Mouse (Mus musculus) WW6 (cell line): ENCODE measurements around the gene Zfp865.
"Not testable (repeated sequence)": the region's sequence is repeated elsewhere in the genome, so short reads cannot be mapped to it uniquely, and the experiment has no call there.

ENCODE experiments used
- DNase-seq: peaks from one replicate; pipeline ENCODE4 v3.0.0-alpha.2; 2013; ENCODE audit warnings: low read depth, low spot score

Zfp865 gene

DNA sequence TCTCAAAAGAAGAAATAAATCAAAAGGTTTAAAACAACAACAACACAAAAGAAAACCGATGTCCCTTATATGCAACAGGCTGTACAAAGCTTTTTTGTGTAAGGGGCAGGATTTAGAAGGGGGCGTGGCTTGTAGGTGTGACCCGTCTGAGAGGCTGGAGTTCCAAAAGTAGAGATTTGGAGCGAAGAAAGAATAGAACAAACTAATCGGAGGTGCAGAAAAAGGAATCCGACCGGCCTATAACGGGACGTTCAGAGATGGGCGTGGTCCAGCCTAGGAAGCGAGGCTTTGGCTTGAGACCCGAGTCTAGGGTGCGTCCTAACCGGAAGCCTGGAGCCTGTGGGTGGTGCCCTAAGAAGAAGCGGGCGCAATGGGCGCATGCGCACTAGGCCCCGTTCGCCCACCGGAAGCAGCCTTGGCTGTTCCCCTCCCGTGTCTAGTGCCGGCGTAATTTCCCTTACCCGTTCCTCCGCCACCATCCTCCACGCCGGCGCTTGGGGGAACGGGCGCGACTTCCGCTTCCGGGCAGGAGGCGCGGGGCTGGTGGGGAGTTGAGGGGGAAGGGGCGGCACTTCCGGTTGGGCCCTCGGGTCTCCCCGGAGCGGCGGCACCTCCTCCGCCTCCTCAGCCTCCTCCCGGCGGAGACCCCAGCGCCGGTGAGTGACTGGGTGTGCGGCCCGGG, at the start of gene Zfp865, which contains the start of gene Ccdc106:
Zfp865 (plus strand) TSS at position 377 of the 682 bp plus-strand sequence.
Ccdc106 (plus strand) TSS at position 554 of the 682 bp plus-strand sequence.
- DNase-seq: peak; percentile 97

DNA sequence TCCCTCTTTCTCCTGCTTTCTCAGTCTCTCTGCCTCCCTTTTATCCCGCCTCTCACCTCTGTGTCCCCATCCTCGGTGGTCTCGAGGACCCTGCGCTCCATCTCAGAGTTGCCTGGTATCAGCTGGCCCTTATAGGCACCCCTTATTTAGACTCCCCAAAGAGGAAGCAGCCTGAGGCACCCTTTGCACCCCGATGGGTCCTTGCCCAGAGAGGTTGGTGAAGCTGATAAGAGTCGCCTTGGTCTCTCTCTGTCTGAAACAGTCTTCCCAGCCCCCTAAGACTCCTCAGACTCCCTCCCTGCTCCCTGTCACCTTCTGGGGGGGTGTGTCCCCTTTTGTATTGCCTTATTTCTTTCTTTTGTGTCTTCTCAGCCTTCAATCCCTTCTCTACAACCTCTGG, 49.1 kb upstream of the Zfp865 start, which contains the start of gene Sbk3:
Sbk3 (minus strand) TSS at position 101 of the 400 bp plus-strand sequence.
- DNase-seq: no peak

DNA sequence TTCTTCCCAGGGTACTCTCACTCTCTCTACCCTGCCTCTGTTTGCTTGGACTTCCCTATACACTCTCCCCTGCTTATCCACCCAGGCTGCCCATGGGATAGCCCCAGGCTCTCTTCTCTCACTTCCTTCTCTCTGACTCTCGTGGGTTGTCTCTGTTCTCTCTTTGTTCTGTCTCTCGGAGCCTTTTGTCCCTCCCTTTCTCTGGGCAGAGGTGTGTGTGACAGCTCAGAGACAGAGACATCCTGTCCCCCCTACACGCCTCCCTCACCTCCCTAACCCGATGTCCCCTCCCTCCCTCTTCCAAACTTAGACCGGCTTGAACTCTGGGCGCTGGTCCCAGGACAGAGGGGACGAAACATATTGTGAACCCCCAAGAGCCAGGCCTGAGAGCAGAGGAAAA, 48.5 kb upstream of the Zfp865 start:
- DNase-seq: no peak

DNA sequence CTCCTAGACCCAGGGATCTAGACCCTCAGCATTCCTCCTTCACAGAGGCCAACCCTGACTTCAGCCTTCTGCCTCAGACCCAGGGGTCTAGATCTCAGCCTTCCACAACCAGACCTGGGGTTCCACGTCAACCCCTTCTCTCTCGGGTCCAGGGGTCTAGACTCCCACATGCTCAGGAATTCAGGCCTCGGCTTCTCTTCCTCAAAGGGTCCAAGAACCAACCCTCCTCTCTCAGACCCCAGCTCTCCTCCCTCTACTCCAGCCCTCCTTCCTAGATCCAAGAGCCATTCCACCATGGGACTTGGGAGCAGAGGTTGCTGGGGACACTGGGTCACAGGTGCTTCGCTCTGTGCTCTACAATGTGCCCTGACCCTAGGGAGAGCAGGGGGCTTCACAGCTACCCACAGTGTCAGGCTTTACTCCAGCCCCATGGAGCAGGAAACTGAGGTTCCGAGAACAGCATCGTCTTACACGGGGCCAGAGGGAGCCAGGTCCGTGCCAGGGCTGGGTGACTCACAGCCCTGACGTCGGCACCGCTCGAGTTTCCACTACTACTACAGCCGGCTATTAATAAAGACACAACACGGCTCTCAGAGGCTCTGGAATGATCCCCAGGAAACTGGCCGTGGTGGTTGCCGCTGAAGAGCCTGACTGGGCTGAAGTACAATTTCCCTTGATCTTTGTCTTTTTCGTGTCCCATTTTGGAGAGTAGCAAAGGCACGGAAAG, 47.7 kb upstream of the Zfp865 start:
- DNase-seq: no peak

DNA sequence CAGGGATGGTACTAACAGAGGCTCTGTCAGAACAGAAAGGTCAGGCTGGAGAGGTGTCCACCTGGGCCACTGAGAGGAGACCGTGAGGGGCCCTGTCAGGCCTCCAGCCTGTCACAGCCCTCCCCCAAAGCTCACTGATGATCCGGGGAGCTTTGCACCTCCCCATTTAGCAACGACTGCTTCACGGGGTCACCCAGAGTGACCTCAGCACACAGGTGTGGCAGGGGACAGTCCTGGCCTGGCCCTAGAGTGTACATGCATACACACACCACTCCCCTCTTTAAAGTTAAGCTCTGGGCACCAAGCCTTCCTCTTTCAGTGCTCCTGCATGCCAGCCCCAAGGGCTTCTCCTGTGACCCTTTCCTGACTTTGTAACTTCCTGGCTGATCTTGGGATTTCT, 44.7 kb upstream of the Zfp865 start:
- DNase-seq: no peak

DNA sequence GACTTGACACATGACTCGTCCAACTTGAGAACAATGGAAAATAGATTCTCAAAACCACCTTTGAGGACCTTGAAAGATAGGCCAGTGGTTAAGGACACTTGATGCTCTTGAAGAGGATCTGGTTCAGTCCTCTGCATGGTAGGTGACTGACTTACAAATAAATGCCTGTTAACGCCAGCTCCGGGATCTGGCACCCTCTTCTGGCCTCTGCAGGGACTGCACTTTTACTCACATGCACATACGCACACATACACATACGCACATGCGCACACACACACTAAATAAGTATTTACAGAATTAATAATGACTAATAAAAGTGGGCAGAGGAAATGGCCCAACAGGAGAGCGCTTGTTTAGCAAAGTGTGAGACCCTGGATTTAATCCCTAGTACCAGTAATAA, 43.3 kb upstream of the Zfp865 start:
- no peak for DNase-seq

DNA sequence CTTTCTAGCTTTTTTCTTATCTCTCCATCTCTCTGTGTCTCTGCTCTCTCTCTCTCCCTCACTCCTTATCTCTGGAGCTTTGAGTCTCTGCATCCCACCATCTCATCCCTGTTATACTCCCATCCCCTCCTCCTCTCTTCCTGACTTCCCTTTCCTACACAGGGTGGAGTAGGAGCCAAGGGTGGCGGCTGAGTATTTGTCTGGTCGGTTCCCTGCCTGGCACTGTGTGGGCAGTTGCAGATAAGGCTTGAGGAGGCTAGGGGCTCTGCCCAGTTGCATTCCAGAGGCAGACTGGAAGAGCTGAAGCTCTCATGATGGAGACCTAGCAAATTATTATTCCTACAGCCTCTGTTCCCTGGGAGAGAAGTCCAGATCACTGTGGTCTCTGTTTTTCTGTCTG, 31.9 kb upstream of the Zfp865 start:
- no peak for DNase-seq

DNA sequence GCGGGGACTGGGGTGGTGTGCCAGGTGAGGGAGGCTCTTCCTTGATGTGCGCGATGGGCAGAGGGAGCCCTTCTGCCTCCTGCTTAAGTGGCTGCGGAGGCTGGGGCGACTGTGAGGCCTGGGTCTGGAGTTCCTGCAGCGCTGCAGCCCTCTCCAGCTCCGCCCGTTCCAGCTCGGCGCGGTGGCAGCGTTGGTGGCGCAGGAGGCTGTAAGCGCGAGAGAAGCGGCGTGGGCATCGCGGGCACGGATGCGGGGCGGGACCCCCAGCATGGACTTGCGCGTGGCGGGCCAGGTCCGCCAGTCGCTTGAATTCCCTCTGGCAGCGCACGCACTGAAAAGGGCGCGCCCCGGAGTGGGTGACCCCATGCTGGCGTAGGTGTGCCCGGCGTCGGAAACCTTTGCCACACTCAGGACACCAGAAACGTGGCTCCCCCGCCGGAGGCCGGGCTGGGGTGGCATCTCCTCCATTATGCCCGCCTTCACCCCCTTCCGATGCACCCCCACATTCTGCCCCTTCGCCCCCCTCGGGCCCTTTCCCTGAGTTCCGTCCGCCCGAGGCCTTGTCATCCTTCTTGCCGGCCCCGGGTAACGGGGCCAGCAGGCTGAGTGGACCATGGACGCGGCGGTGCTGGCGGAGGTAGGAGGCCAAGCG, 26.7 kb upstream of the Zfp865 start:
- DNase-seq: no peak

DNA sequence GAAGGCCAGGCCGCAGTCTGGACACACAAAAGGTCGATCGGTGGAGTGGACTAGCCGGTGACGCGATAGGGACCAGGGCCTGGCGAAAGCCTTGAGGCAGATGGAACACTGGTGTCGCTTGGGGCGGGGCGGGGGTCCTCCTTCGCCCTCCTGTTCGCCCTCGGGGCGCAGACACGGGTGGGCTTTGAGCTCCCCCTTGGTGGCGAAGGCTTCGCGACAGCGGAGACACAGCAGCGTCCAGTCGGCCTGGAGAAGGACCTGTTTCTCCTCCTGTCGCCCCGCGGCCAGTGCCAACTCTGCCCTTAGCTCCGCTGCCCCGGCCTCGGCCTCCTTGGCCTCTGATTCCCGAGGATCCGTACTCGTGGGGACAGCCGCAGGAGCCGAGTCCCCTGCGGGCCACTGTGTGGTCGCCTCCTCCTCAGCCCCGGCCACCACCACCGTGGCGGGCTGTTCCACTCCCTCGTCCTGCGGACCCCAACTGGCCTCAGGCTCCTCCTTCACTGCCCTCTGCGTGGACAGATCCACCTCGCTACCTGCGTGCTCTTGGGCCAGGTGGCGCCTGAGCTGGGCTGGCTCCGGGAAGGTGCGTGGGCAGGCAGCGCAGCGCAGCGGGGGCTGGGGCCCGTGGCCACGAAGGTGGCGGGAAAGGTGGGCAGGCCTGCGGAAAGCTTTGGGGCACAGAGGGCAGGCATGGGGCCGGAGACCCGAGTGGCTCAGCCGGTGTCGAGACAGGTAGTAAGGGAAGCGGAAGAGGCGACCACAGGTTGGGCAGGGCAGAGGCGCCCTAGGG, 26.0 kb upstream of the Zfp865 start:
- DNase-seq: no peak

DNA sequence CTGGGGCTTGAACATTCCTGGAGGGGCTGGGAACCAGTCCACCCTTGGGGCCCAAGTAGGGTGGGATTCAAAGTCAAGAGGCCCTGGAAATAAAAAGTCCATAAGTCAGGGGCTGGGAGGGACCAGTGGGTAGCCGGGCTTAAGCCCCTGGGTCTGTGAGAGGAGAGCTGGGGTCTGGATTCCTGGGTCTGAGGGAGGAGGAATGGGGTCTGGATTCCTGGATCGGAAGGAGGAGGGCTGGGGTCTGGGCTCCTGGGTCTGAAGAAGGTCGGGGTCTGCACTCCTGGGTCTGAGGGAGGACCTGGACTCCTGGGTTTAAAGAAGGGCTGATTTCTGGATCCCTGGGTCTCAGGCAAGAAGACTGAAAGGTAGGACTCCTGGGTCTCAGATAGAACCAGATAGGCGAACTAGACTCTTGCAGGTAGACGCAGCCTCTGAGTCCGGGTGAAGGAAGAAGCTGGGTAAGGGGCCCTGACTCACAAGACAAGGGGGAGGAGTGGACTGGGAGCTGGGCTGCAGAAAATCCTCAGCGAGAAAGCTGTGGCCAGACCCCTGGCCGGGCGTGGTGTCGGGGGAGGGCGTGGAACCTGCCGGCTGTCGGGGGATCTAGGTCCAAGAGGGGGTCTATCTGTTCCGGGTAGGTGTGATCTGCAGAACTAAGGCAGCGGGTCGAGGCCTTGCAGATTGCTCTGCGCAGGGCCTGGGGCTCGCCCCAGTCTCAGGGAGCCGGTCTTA, 24.7 kb upstream of the Zfp865 start:
- no peak for DNase-seq

DNA sequence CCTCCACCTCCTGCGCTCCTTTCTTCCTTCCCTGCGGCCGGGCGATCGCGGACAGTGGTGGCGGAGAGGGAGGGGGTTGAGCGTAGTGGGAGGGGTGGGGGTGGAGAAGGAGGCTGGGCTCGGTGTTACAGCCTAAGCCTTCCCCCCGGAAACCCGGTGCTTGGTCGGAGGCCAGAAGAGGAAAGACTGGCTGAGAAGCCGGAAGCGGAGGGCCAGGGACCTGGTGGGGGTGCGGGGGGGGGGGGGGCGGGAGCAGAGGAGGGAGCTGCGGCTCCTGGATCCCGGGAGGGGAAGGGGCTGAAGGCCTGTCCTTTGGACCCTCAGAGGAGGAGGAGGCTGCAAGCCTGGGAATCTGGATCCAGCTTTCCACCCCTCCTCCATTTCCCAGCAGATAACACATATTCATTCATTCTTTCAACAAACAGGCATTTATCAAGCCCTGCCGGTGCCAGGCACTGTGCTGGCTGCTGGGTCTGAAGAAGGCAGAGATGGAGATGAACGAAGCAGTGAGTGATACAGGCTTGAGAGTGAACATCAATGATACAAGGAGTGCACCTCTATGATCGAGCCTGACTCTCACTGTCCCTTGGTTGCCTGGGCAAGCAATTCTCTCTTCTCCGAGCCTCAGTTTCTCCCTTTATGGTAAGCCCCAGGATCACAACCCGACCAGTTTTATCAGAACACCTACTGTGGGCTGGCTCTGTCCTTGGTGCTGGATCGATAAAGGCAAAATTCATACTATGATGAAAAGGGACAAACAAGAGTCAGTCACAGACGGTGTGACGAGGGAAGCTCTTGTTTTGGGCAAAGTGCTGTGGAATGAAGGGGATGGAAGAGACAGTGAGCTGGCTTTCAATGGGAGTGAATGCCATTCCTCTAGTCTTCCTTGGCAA, 23.9 kb upstream of the Zfp865 start, which contains the start of gene Zfp579:
Zfp579 (minus strand) TSS at position 156 of the 893 bp plus-strand sequence.
- DNase-seq: peak; percentile 73

DNA sequence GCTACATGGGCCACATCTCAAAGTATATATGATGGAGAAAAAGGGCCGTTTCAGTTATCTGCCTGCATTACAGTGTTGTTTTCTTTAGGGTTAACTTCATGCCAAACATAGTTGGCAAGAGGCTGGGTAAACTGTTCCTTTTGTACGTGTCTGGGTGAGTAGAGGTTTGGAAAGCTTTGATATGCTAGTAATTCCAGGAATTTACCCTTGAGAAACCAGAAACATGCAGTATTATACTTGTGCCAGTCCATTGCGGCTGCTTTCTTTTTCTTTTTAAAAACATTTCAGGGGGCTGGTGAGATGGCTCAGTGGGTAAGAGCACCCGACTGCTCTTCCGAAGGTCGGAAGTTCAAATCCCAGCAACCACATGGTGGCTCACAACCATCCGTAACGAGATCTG, 23.2 kb upstream of the Zfp865 start:
- DNase-seq: no peak

DNA sequence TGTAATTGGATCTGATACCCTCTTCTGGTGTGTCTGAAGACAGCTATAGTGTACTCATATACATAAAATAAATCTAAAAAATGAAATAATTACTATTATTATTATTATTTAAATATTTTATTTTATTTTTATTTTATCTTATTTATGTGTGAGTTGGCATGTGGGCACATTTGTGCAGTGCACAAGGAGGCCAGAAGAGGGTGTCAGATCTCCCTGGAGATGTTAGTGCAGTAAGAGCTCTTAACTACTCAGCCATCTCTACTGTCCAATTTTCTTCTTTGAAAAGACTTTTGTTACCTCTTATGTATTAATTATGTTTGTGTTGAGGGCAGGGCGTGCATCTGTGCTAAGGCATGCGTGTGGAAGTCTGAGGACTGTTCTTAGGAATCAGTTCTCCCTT, 20.3 kb upstream of the Zfp865 start:
- DNase-seq: no peak

DNA sequence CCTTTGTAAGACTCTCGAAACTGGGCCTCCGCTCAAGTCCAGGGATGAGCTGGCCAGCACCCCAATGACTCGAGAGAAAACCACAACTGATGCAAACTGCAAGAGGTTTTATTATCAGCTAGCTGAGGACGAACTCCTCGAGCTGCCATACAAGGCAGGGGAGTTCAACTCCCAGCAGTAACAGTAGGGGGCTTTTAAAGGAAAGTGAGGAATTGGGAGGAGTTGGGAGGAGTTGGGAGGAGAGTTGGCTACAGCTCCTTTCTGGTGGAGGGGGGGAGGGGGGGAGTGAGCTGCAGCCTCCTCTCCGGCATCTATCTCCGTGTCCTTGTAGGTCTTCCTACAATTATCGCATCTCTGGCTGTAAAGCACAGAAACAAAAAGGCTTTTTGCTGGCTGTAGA, 17.3 kb upstream of the Zfp865 start:
- DNase-seq: not testable (repeated sequence)

DNA sequence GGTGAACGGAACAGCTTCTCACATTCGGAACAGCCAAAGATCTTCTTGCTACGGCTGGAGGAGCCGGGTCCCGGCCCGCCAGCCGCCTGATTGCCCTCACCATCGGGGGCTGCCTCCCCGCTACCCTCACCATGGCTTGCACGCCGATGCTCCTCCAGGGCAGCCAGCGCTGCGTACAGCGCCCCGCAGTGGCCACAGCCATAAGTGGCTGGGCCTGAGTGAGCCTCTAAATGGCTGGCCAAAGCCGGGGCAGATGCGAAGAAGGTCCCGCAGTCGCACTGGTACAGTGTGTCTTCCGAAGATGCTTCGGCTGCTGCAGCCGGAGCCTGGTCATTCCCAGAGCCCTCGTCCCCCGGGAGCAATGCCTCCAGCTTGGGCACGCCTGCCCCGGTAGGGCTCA, 11.9 kb upstream of the Zfp865 start:
- DNase-seq: no peak

DNA sequence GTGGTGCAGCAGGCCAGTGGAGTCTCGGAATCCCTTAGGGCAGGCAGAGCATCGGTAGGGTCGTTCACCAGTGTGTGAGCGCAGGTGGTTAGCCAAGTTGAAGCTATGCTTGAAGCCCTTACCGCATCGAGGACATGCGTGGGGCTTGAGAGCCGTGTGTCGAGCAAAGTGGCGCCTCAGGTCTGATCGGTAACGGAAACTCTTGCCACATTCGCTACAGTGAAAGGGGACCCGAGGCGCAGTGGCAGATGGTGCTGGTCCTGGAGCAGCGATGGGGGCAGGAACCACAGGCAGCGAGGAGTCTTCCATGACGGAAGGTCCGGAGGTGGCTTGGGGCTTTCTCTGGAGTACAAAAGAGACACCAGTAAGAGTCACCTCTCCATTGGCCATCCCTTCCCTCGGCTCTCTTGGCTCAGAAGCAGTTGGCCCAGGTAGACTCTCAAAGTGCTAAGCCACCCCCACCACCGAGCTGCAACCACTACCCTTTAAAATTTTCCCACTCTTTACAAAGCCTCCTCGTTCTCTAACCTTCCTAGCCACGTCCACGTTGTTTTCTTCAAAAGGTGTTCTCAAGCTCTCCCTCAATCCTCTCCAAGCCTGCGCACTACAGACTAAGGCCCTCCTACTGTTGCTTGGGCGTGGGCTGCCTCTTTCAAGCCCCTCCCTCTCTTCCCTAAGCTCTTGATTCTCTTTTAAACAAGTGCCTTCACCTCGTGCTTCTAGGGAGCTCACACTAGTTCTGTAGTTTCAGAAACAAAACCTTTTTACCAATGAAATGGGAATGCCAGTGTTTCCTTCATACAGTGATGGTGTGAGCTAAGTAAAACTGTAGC, 7.3 kb upstream of the Zfp865 start:
- no peak for DNase-seq

DNA sequence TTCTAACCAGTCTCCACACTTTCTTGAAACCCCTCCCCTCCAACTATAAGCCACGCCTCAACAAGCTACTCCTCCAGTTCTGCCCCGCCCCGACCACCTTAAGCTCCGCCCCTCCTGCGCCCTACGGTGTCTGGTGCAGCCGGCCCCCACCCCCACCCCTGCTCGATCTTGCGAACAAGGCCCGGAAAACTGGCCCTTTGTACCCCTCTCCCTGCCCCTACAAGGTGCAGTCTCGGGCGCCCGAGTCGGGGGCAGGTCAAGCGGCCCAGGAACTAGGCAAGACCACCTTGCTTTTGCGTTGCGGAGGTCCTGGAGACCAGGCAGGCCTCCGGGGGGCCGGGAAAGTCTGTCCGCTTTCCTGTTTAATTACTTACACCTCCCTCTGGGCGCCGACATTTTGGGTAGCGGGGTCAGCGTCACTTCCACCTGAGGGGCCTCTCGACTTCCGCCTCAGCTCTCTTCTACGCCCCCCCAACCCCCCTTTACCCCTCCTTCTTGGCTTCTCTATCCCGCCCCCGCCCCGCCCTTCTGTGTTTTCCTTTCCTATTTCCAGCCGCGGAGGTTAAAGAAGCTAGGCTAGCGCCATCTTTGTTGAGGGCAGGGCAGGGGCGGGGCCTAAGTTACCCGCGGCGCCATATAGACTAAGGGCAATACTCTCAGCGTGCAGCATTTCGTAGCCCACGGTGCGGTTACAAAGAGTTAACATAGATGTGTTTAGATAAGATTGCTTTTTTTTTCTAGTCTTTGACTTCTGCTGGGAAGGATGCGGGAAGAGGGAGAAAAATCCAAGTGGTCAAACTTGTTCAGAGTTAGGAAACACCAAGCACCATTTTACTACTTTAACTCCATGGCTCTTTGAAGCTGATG, 5.7 kb upstream of the Zfp865 start, which contains the start of the genes Zfp524 and Fiz1:
Zfp524 (plus strand) TSS at position 165 of the 867 bp plus-strand sequence.
Fiz1 (minus strand) TSS at position 447 of the 867 bp plus-strand sequence.
- no peak for DNase-seq
